Mouse (Mus musculus): ENCODE results near the gene Pithd1.

Gene Pithd1

DNA sequence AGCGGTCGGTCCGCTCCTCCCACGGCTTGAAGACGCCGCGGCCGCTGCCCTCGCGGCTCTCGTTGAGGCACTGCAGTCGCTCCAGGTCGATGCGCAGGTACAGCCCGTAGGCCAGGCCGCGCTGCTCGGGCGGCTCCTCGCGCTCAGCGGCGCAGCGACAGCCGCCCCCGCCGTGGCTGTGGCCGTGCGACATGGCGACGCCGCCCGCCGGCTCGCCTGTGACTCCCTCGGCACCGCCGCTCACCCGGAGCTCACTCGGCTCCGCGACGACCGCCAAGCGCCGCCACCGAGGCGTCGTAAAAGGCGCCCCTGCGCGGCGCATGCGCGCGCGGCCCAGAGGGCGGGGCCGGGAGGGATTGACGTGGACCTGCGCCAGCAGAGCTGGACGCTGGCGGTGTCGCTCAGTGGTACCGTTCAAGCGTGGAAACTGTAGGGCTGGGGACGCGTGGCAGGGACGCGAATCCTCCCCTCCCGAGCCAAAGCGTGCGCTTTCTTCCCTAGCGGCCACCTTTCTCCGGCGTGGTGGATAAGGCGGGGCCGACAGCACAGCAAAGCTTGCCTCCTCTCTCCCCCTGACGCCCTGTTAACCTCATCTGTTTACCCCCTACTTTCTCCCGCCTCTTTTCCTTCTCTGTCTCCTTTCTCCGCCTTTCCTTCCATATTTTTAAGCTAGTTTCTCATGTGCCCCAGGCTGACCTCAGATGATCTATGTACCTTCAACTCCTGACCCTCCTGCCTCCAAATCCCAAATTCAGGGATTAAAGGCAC, at the start of gene Pithd1:
Gene Pithd1, minus strand, starts transcription at position 322 of the 768 bp plus-strand sequence.
- peak; percentile 91 for DNase-seq (ENCODE audit: low read depth, low spot score)

DNA sequence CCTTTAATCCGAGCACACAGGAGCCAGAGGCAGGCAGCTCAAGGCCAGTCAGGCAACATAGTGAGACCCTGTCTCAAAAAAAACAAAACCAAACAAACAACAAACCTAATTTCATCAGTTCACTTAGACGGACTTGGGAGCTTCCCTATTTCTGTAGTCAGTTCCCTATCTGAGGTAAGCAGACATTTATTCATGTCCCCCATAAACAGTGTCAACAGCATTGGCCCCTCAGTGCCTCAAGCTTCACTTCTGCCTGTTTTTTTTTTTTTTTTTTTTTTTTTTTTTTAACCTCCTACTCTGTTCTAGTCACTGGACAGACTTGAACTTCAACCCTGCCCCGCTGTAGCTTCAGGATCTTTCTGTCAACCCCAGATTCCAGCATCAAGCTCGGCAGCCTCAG, 48.0 kb upstream of the Pithd1 start:
- no peak for DNase-seq (ENCODE audit: low read depth, low spot score)

DNA sequence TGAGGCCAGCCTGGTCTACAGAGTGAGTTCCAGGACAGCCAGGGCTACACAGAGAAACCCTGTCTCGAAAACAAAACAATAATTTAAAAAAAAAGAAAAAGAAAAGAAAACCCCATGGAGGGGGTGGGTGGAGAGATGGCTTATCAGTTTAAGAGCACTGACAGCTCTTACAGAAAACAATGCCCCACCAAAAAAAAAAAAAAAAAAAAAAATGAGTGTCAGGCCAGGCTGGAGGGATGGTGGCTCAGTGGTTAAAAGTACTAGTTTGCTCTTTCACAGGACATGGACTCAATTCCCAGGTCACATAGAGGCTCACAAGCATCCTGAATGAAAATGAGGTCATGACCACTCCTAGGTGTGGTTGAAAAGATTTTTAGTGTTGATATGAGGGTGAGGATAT, 46.2 kb upstream of the Pithd1 start:
- no peak for DNase-seq (ENCODE audit: low read depth, low spot score)

DNA sequence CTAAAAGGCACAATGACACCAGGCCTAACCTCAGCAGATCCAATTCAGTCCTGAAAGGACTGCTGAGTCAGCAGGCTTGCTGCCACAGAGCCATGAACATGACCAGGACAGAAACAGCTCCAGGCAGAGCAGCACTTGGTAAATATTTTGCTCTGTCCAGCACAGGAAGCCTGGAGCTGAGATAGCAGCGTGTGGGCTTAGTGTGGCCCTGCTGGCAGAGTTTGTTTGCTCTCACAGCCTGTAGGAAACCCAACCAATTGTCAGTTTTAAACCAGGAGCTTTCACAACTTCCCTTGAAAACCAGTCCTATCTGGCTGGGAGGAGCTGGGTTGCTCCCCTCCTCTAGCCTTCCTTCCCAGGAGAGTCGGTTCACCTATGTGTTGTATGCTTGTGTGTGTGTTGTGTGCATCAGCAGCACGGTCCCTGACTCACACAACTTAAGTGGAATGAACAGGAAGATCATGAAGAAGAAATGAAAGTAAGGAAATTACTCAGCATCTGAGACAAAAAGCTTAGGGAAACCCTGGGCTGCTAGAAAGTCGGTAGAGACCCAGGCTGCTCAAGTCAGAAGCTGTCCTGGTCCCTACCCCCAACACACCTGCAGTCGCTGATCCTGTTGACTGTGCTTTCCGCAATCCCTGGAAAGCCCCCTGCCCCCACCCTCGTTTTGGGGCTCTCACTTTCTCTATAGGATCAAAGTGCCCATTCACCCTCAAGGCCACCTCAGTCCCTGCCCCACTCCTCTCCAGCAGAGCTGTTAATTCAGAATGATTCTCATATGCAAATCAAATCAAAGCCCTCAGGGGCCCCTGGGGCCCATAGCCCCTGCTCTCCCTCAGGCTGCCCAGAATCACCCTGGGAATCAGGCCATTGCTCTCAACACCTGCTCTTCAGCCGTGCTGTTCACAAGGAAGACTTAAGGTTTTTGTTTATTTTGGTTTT, 44.2 kb upstream of the Pithd1 start:
- DNase-seq (ENCODE audit: low read depth, low spot score) = no peak

- DNase-seq (ENCODE audit: low read depth, low spot score) = no peak
Observed at GRCm38 (mm10) chr4:136028689-136029088, 41.6 kb upstream of the Pithd1 start.

GRCm38 (mm10) chr4:136028132-136028564, 41.1 kb upstream of the Pithd1 start:
- no peak for DNase-seq (ENCODE audit: low read depth, low spot score)

GRCm38 (mm10) chr4:136027416-136028131, 40.5 kb upstream of the Pithd1 start:
- DNase-seq (ENCODE audit: low read depth, low spot score) = no peak

- DNase-seq (ENCODE audit: low read depth, low spot score) = no peak
Observed at GRCm38 (mm10) chr4:136025350-136025749, 38.3 kb upstream of the Pithd1 start.

GRCm38 (mm10) chr4:136022924-136023323, 35.9 kb upstream of the Pithd1 start:
- no peak for DNase-seq (ENCODE audit: low read depth, low spot score)

DNA sequence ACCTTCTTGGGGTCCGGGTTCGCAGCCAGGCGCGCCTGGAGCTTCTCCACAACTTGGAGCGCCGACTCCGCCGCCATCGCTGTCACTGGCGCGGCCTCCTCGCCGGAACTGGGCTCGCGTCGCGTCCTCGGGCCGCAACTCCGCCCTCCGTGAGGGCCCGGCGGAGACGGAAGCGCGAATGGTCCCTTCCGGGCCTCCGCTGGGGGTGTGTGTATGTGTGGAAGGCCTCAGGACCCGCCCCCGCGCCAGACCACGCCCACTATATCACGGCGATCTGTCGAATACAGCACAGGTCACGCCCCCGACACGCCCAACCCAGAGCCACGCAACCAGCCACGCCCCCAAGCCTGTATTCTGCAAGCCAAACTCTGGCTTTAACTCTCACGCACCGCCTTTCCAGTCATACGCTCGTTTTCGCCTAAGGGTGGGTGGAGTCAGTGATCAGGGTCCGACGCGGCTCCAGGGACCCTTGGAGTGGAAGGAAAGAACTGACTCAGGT, 34.5 kb upstream of the Pithd1 start, which contains the start of gene Eloa:
Gene Eloa, minus strand, starts transcription at position 215 of the 499 bp plus-strand sequence.
- DNase-seq (ENCODE audit: low read depth, low spot score) = peak; percentile 100

DNA sequence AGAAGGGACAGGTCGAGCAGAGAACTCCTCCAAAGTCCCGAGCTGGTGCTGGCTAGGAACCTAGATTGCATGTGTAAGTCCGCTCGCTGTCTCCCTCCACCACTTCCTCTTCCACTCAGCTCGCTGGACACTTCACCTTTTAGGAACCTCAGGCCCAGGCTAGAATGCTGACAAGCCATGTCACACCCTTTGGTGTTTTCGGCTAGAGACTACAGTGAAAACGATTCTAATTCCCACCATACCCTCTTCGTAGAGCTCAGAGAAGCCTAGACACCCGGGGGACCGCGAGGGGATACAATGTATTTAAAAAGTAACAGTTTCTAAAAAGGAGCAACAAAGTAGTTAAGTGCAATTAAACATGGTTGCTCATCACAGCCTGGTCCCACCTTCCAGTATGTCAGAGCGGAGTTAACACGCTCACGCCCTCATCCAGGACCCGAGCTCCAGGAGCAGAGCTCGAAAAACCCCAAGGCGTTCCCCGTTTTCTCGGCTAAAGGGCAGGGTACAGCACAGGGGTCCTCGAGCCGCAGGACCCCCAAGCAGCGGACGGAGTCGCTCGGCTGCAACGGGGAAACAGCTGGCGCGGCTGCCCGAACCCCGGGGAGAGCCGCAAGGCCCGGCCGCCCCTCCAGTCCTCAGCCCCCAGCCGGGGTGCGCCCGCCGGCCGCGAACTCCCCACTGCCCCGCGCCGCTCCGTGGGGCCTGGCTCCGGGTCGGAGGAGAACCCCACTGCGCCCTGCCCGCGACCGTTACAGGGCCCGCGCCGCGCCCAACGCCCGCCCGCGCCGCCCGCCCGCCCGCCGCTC, 33.9 kb upstream of the Pithd1 start:
- DNase-seq (ENCODE audit: low read depth, low spot score) = no peak

DNA sequence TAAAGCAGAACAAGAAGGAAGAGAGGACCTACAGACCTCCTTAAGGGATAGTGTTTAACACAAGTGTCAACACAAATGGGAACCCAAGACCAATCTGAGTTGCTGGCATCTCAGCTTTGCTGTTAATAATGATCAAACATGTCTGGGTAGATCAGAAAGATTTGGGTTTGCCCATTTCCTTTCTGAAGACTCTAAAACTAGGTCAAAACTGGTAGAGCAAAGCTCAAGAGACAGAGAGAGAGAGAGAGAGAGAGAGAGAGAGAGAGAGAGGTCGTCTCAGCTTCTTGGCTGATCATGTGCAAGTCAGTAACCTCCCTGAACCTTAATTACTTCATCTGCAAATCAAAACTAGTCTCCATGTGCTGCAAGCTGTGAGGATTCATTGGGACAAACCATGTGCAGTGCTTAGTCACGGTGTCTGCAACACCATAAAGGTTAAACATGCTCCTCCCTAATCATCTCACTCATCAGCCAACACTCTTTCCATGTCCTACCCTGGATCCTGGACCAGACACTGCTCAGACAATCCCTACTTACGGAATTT, 29.1 kb upstream of the Pithd1 start:
- DNase-seq (ENCODE audit: low read depth, low spot score) = no peak

DNA sequence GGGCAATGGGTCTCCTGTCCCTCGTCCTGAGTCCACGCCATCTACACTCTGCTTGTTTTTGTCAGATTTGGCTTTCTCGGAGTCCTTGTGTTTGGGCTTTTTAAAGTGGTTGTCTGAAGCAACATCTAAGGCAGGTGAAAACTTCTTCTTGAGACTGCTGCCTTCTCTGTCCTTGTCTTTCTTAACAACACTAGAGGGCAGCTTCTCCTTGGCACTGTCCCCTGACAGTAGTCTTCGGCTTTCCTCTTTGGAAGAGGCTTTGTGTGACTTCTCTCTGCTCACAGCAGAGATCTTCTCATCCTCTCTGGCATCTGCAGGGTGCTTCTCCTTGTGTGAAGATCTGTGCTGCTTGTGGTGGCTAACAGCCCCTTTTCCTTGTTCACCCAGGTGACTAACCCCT, 23.5 kb upstream of the Pithd1 start:
- no peak for DNase-seq (ENCODE audit: low read depth, low spot score)

DNA sequence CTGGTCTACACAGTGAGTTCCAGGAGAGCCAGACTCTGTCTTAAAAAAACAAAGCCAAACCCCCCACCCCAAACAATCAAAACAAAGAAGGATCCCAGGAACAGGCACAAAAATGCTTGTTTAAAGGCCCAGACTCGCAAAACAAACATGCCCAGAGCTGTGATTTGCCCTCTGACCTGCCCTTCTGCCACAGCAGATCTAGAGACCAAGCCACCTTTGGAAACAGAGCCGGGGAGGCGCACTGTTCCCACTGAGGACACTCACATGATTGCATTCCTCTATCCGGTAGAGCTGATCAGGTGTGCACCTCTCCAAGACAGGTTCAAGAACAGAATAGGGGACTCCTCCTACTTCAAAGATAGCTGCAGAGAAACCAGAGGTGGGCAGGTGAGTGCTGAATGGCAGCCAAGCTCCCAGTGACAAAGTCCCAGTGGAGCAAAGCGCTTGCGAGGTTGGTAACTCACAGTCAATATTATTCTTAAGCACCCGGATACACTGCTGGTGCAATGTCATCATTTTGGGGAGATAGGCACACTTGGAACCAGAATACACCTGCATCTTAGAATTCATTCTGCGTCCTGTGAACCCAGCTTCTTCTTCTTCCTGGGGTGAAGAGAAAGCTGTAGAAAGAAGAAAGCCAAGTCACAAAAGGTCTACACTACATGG, 21.9 kb upstream of the Pithd1 start:
- DNase-seq (ENCODE audit: low read depth, low spot score) = no peak

GRCm38 (mm10) chr4:136006821-136007220, 19.8 kb upstream of the Pithd1 start:
- DNase-seq (ENCODE audit: low read depth, low spot score) = no peak

DNA sequence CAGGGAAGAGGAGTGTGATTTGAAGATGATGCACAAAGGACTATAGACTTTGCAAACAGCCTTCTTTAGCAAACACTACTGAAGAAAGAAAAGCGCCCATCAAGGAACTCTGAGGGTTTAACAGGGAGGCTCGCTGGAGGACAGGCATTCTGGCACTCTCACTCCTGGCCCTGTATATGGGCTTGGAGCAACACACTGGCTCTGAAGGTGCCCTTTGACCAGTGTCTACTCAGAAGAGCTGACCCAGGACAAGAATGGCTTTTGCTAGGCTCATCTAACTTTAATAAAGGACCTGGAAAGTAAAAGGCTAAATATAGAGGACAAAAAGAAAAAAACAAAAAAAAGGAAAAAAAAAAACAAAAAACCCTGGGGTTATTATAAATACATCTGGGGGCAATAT, 17.9 kb upstream of the Pithd1 start:
- DNase-seq (ENCODE audit: low read depth, low spot score) = no peak

- no peak for DNase-seq (ENCODE audit: low read depth, low spot score)
Observed at GRCm38 (mm10) chr4:136004107-136004675, 17.1 kb upstream of the Pithd1 start.

GRCm38 (mm10) chr4:135995118-135995517, 8.1 kb upstream of the Pithd1 start:
- DNase-seq (ENCODE audit: low read depth, low spot score) = no peak

DNA sequence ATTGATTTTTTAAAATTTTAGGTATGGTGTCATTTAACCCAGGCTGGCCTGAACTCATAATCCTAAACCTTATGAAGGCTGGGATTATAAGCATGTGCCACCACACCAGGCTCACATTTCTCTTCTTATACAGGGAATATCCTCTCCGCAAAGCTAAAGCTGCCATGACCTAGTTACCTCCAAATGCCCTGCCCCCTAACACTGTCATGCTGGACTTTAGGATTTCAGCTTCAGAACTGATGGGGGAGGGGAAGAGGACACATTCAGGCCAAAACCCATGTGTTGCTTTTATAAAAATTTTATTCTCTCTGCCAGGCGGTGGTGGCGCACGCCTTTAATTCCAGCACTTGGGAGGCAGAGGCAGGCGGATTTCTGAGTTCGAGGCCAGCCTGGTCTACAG, 6.9 kb upstream of the Pithd1 start:
- DNase-seq (ENCODE audit: low read depth, low spot score) = no peak

DNA sequence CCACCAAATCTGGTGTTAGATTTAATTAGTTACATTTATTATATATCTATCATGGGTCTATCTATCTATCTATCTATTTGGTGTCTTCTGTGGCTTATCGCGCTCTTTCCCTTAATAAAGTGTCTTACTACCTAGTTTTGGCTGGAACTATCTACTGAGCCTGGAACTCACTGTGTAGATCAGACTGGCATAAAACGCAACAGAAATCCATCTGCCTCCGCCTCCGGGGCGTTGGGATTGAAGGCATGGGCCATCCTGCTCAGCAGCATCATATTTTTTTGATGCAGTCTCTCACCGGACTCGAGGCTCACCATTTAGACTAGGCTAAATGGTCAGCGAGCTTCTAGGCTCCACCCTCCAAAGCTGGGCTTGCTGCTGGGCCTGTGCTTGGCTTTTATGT, 650 bp upstream of the Pithd1 start:
- DNase-seq (ENCODE audit: low read depth, low spot score) = no peak

All from embryo, embryonic 11.5 days (tissue).